Mouse (Mus musculus) hindbrain, embryonic 12.5 days (tissue): ENCODE results near the gene Cuedc2. TPM values are rescaled to one million over a fixed set of nuclear protein-coding genes. Genes with fewer than 3 reads are reported as not detected.

ENCODE experiments used
- ATAC-seq: fragments of 200-750 bp; cut with Nextera tagmentation; 2 replicates; pipeline ENCODE4 v1.8.0; 2017; ENCODE audit warnings: moderate TSS enrichment; ENCODE audit not compliant: low FRiP score
- H3K27ac ChIP-seq: fragments of 300-500 bp; sonication (generic); 2 replicates; pipeline ENCODE4 v1.5.1; 2016; ENCODE audit warnings: mild to moderate bottlenecking
- H3K27me3 ChIP-seq: fragments of 300-500 bp; sonication (generic); 2 replicates; pipeline ENCODE4 v1.6.1; 2016; ENCODE audit warnings: mild to moderate bottlenecking
- H3K36me3 ChIP-seq: fragments of 300-500 bp; sonication (generic); 2 replicates; pipeline ENCODE4 v1.6.1; 2016; ENCODE audit warnings: mild to moderate bottlenecking
- H3K4me1 ChIP-seq: fragments of 300-500 bp; sonication (generic); 2 replicates; pipeline ENCODE4 v1.6.1; 2016
- H3K4me2 ChIP-seq: fragments of 300-500 bp; sonication (generic); replicated peaks from 2 replicates; pipeline ENCODE4 v1.6.1; 2016; ENCODE audit warnings: mild to moderate bottlenecking
- H3K4me3 ChIP-seq: fragments of 300-500 bp; sonication (generic); 2 replicates; pipeline ENCODE4 v1.5.1; 2016; ENCODE audit warnings: mild to moderate bottlenecking
- H3K9ac ChIP-seq: fragments of 300-500 bp; sonication (generic); 2 replicates; pipeline ENCODE4 v1.6.1; 2016; ENCODE audit warnings: mild to moderate bottlenecking, moderate library complexity
- H3K9me3 ChIP-seq: fragments of 300-500 bp; sonication (generic); replicated peaks from 2 replicates; pipeline ENCODE4 v1.6.1; 2016; ENCODE audit warnings: mild to moderate bottlenecking
- WGBS: fragments of 180-500 bp; shearing (Covaris S2); methylation state at CpG from one replicate; pipeline ENCODE4 v1.1.7; 2016; 5-methylcytosine and 5-hydroxymethylcytosine counted together
- polyA plus RNA-seq: library from polyadenylated mRNA; unstranded; fragments of >200 nt; fragmentation: Nextera tagmentation; extraction: Ambion mirVana; gene quantifications from 2 replicates; pipeline ENCODE4 v1.2.1, GENCODE M21; 2016

The Cuedc2 gene
- polyA plus RNA-seq, 1 experiment from 2014 or later = 261 TPM

DNA sequence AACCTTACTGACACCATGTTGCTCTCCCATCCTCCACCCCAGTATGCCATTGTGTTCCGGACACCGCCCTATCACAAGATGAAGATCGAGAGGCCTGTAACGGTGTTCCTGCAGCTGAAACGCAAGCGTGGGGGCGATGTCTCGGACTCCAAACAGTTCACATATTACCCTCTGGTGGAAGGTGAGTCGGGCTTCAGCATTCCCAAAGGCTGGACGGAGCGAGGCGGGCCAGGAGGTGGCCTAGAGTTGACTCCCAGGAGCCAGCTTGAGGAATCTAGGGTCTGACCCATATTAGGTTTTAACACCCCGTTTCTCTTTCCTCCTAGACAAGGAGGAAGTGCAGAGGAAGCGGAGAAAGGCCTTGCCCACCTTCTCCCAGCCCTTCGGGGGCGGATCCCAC, 30.2 kb downstream of the Cuedc2 start:
- peaks cover 16% of the 10 kb centered on the region for H3K36me3 ChIP-seq
- no peaks in the 10 kb centered on the region for H3K9me3 ChIP-seq
- no peak overlapping the region for H3K4me3 ChIP-seq
- no peak for ATAC-seq
- H3K4me2 ChIP-seq = peak overlapping the region; percentile 75
- H3K9ac ChIP-seq = peak overlapping the region; percentile 65
- H3K27ac ChIP-seq = no peak overlapping the region
- WGBS = 54% methylated on average over 16 of the region's 16 CpGs
- peaks cover 59% of the 10 kb centered on the region for H3K27me3 ChIP-seq
- H3K4me1 ChIP-seq = peaks cover 26% of the 10 kb centered on the region

- Histone ChIP-seq H3K27ac (no peak overlapping the region), H3K27me3 (peaks cover 54% of the 10 kb centered on the region), H3K4me3 (no peak overlapping the region), H3K4me2 (no peak overlapping the region), H3K9ac (no peak overlapping the region), H3K4me1 (peaks cover 26% of the 10 kb centered on the region), H3K9me3 (no peaks in the 10 kb centered on the region), H3K36me3 (peaks cover 14% of the 10 kb centered on the region)
- 78% methylated on average over 16 of the region's 16 CpGs for WGBS
- no peak for ATAC-seq
These were observed 30.7 kb downstream of the Cuedc2 start for GRCm38 (mm10) chr19:46307781-46308180.

DNA sequence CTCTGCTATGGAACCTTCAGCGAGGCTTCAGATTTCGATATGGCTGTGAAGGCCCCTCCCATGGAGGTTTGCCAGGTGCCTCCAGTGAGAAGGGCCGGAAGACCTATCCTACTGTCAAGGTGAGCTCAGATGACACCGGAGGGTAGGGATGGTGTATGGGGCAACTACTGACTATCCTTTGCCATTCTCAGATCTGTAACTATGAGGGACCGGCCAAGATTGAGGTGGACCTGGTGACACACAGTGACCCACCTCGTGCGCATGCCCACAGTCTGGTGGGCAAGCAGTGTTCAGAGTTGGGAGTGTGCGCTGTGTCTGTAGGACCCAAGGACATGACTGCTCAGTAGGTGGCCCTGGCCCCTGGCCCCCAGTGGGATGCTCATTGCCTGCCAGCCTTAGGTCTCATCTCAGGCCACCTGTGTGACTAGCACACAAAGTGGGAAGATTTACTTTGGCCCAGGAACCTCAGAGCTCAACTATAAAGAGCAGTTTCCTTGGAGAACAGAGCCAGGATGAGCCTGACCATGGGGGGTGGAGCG, 31.7 kb downstream of the Cuedc2 start:
- Histone ChIP-seq H3K27ac (no peak overlapping the region), H3K4me1 (peaks cover 26% of the 10 kb centered on the region), H3K36me3 (peaks cover 10% of the 10 kb centered on the region; the same call in 1 of the 2 replicates), H3K9me3 (no peaks in the 10 kb centered on the region), H3K4me2 (no peak overlapping the region), H3K27me3 (peaks cover 47% of the 10 kb centered on the region), H3K4me3 (no peak overlapping the region), H3K9ac (no peak overlapping the region)
- ATAC-seq = no peak
- 88% methylated on average over 9 of the region's 9 CpGs for WGBS

DNA sequence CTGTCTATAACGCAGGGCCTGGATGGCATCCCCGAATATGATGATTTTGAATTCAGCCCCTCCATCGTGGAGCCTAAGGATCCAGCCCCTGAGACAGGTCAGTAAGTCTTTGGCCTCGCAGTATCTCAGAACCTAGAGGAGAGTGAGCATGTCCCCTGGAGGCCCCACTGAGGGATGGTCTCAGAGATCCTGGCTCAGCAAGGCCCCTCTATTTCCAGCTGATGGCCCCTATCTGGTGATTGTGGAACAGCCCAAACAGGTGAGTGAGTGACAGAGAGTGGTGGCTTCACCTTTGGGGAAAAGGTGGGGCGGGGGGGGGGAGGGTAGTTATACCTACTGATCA, 32.3 kb downstream of the Cuedc2 start:
- ATAC-seq = no peak
- H3K4me3 ChIP-seq = peak overlapping the region; percentile 39; the same call in 1 of the 2 replicates
- peak overlapping the region; percentile 29; the same call in 1 of the 2 replicates for H3K9ac ChIP-seq
- peak overlapping the region; percentile 88 for H3K4me2 ChIP-seq
- H3K27me3 ChIP-seq = peaks cover 44% of the 10 kb centered on the region
- WGBS = 54% methylated on average over 5 of the region's 5 CpGs
- H3K27ac ChIP-seq = no peak overlapping the region
- H3K9me3 ChIP-seq = no peaks in the 10 kb centered on the region
- H3K4me1 ChIP-seq = peaks cover 26% of the 10 kb centered on the region
- H3K36me3 ChIP-seq = peaks cover 6% of the 10 kb centered on the region; the same call in 1 of the 2 replicates

DNA sequence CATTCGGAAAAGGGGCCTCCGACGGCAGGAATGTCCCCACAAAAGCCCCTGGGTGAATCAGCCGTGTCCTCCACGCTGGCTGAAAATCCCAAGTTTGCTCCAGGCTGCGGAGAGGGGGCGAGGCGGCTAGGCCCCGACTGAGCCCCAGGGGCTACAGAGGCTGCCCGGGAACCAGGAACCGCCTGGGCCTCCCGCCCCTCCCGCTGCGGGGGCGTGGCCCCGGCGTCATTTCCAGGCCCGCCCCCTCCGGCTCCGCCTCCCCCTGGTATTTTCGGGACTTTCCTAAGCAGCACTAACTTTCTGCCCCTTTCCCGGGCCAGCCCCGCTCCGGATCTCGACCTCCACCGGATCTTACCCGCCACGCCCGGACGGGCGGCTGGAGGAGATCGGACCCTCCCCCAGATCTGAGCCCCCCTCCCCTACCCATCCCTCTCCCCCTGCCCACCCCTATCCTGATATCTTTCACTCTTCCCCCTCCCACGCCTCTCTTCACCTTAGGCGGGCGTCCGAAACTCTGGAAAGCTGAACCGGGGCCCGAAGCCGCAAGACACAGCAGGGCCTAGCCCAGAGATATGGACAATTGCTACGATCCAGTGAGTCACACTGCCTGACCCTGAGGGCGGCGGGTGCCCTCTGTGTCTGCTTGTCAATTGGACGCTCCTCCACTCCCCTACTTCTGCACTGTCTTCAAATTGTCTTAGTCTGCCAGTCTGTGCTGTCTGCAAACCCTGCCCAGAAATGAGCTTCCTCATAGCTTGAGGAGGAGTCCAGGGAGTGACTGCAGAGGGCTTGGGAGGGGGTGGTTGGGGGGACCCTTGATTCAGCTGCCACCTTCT, 32.9 kb downstream of the Cuedc2 start:
- ATAC-seq = peak; percentile 29
- Histone ChIP-seq H3K9ac (peak overlapping the region; percentile 29), H3K27ac (no peak overlapping the region), H3K4me3 (peak overlapping the region; percentile 39), H3K36me3 (0 out of 2 replicates have a peak, but pooled peaks cover under 1% of the 10 kb centered on the region), H3K4me1 (peaks cover 26% of the 10 kb centered on the region), H3K27me3 (peaks cover 38% of the 10 kb centered on the region), H3K9me3 (no peaks in the 10 kb centered on the region), H3K4me2 (peak overlapping the region; percentile 88)
- under 1% methylated on average over 41 of the region's 43 CpGs for WGBS

DNA sequence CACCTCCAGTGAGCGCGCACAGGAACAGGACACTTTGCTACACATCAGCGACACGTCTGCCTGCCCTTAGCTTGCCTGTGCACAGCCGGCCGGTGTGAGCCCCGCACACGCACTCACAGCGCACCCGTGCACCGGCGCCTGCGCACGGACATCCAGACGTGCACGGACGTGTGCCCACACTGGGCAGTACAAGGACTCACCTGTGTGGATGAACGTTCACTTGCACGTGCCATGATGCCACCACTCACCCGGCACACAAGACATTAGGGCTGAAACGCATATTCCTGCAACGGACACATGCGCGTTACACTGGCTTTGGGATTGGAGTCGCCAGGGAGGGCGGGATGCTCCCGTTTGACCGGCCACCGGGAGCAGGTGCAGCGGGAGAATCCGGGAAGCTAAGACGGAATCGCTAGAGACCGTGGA, 33.6 kb downstream of the Cuedc2 start:
- H3K4me3 ChIP-seq = peak overlapping the region; percentile 39
- H3K27ac ChIP-seq = no peak overlapping the region
- peak overlapping the region; percentile 88 for H3K4me2 ChIP-seq
- H3K36me3 ChIP-seq = no peaks in the 10 kb centered on the region
- ATAC-seq = peak; percentile 27; the same call in 1 of the 2 replicates
- 1% methylated on average over 33 of the region's 34 CpGs for WGBS
- H3K9ac ChIP-seq = peak overlapping the region; percentile 29
- peaks cover 26% of the 10 kb centered on the region for H3K4me1 ChIP-seq
- H3K27me3 ChIP-seq = peaks cover 38% of the 10 kb centered on the region
- no peaks in the 10 kb centered on the region for H3K9me3 ChIP-seq

GRCm38 (mm10) chr19:46304216-46304841, 34.2 kb downstream of the Cuedc2 start, which contains the start of gene Nfkb2:
TSS of gene Nfkb2 (plus strand) at chr19:46304320.
- H3K4me2 ChIP-seq = peak within 1 kb of the TSS; percentile 88
- H3K27ac ChIP-seq = 0 out of 2 replicates have a peak within 1 kb of the TSS, but pooled peaks have one; percentile 18
- ATAC-seq = peak; percentile 80
- H3K4me3 ChIP-seq = peak within 1 kb of the TSS; percentile 39
- H3K9ac ChIP-seq = peak within 1 kb of the TSS; percentile 29
- no peaks in the 10 kb centered on the region for H3K9me3 ChIP-seq
- H3K36me3 ChIP-seq = no peaks in the 10 kb centered on the region
- 0% methylated on average over 39 of the region's 39 CpGs for WGBS
- peaks cover 34% of the 10 kb centered on the region for H3K27me3 ChIP-seq
- peaks cover 22% of the 10 kb centered on the region for H3K4me1 ChIP-seq

- Histone ChIP-seq H3K9ac (no peak overlapping the region), H3K9me3 (no peaks in the 10 kb centered on the region), H3K36me3 (no peaks in the 10 kb centered on the region), H3K4me1 (peaks cover 16% of the 10 kb centered on the region), H3K4me3 (peak overlapping the region; percentile 39), H3K27ac (no peak overlapping the region), H3K27me3 (peaks cover 31% of the 10 kb centered on the region), H3K4me2 (peak overlapping the region; percentile 88)
- WGBS = 60% methylated on average over 18 of the region's 18 CpGs
- ATAC-seq = no peak
These were observed 35.0 kb downstream of the Cuedc2 start for GRCm38 (mm10) chr19:46303251-46304215.

GRCm38 (mm10) chr19:46302551-46302950, 36.0 kb downstream of the Cuedc2 start:
- no peak for ATAC-seq
- no peaks in the 10 kb centered on the region for H3K9me3 ChIP-seq
- H3K36me3 ChIP-seq = no peaks in the 10 kb centered on the region
- H3K9ac ChIP-seq = no peak overlapping the region
- peaks cover 21% of the 10 kb centered on the region for H3K27me3 ChIP-seq
- H3K4me2 ChIP-seq = no peak overlapping the region
- no peak overlapping the region for H3K4me3 ChIP-seq
- H3K4me1 ChIP-seq = peaks cover 15% of the 10 kb centered on the region
- WGBS = 88% methylated on average over 4 of the region's 4 CpGs
- no peak overlapping the region for H3K27ac ChIP-seq

DNA sequence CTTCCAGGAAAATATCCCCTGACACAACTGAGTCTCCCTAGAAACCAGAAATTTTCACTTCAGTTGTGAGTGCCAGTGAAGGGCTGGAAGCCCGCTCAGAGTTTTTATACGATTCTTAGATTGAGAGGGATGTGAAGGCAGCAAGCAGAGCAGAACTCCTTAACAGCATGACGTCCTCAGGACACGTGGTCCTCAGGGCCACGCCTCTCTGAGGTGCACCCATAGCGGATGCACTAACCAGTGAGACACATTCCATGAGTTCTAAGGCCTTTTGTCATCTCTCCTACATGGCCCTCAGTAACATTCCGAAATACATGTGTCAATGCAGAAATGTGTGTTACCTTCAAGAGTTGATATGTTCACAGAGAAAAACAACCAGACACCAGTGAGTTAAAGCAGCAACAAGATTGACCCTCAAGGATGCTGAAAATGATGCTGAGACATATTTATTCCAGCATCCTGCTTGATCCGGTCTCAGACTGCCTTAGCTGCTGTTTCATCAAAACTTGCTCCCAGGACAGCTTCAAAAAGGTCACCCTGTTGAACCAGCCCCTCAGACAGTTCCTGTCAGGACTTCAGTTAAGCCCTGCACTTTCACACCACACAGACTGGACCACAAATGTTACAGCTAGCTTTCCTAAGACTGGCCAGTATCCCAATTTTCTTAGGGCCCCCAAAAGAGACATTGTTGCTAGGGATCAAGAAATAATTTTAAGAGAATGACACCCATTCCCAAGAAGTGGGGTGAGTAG, 38.0 kb downstream of the Cuedc2 start:
- WGBS = 37% methylated on average over 8 of the region's 8 CpGs

DNA sequence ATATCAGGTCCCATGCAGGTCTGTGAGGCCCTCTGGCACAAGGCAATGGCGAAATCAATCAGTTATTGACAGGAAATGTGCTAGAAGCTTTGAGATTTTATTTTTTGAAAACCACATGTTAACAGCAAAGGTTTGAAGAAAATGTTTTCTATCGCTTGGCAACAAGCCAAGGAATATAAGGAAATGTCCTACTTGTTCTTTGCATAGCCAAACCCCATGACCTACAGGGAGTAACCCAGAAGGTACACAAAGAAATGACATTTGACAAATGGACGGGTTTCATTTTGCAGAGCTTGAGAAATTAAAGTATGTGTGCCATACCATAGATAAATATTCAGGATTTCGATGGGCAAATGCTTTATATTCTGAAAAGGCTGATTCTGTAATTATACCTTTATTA, 41.6 kb downstream of the Cuedc2 start:
- Histone ChIP-seq H3K27me3 (no peaks in the 10 kb centered on the region), H3K9ac (no peak overlapping the region), H3K4me2 (no peak overlapping the region), H3K4me3 (no peak overlapping the region), H3K27ac (no peak overlapping the region), H3K9me3 (no peaks in the 10 kb centered on the region), H3K36me3 (no peaks in the 10 kb centered on the region), H3K4me1 (no peaks in the 10 kb centered on the region)
- no peak for ATAC-seq
- 77% methylated on average over 4 of the region's 4 CpGs for WGBS

More for the DNA sequence above, 38.0 kb downstream of the Cuedc2 start:
- 0 out of 2 replicates have a peak, but pooled peaks cover 4% of the 10 kb centered on the region for H3K27me3 ChIP-seq
- no peak overlapping the region for H3K9ac ChIP-seq
- ATAC-seq = no peak
- no peak overlapping the region for H3K4me2 ChIP-seq
- no peak overlapping the region for H3K27ac ChIP-seq
- peaks cover 7% of the 10 kb centered on the region for H3K4me1 ChIP-seq
- H3K4me3 ChIP-seq = no peak overlapping the region
- no peaks in the 10 kb centered on the region for H3K36me3 ChIP-seq
- H3K9me3 ChIP-seq = no peaks in the 10 kb centered on the region
